Mouse (Mus musculus) liver, embryonic 11.5 days (tissue): ENCODE measurements around the gene Rnf133. TPM values are rescaled to one million over a fixed set of nuclear protein-coding genes. Genes with fewer than 3 reads are reported as not detected.

Experiments used
- ATAC-seq: fragments of 200-750 bp; cut with Nextera tagmentation; replicated peaks from 2 replicates; pipeline ENCODE4 v1.8.0; 2017; ENCODE audit warnings: moderate number of reproducible peaks, mild to moderate bottlenecking, moderate TSS enrichment, moderate library complexity; ENCODE audit not compliant: low FRiP score
- DNase-seq: peaks from one replicate; pipeline ENCODE4 v3.0.0-alpha.2; 2017; ENCODE audit warnings: low spot score
- H3K27ac ChIP-seq: fragments of 300-500 bp; sonication (generic); 2 replicates; pipeline ENCODE4 v1.5.1; 2014; ENCODE audit warnings: mild to moderate bottlenecking, low read depth, low read length, control low read depth
- H3K27me3 ChIP-seq: fragments of 300-500 bp; sonication (generic); replicated peaks from 2 replicates; pipeline ENCODE4 v1.6.1; 2014; ENCODE audit warnings: low read length, mixed read lengths; ENCODE audit not compliant: control insufficient read depth, insufficient read depth
- H3K36me3 ChIP-seq: fragments of 300-500 bp; sonication (generic); 2 replicates; pipeline ENCODE4 v1.6.1; 2014; ENCODE audit warnings: mild to moderate bottlenecking, low read length, moderate library complexity, mixed read lengths; ENCODE audit not compliant: control insufficient read depth, insufficient read depth
- H3K4me1 ChIP-seq: fragments of 300-500 bp; sonication (generic); replicated peaks from 2 replicates; pipeline ENCODE4 v1.6.1; 2014; ENCODE audit warnings: low read length, mixed read lengths; ENCODE audit not compliant: control insufficient read depth, insufficient read depth
- H3K4me2 ChIP-seq: fragments of 300-500 bp; sonication (generic); 2 replicates; pipeline ENCODE4 v1.6.1; 2014; ENCODE audit warnings: mild to moderate bottlenecking, control low read depth, moderate library complexity
- H3K4me3 ChIP-seq: fragments of 300-500 bp; sonication (generic); 2 replicates; pipeline ENCODE4 v1.5.1; 2014; ENCODE audit warnings: low read depth, low read length, control low read depth
- H3K9ac ChIP-seq: fragments of 300-500 bp; sonication (generic); 2 replicates; pipeline ENCODE4 v1.6.1; 2014; ENCODE audit warnings: low read depth, low read length, control low read depth
- H3K9me3 ChIP-seq: fragments of 300-500 bp; sonication (generic); 2 replicates; pipeline ENCODE4 v1.6.1; 2016; ENCODE audit warnings: low read length, inconsistent platforms, mixed read lengths; ENCODE audit not compliant: control insufficient read depth
- WGBS: fragments of 180-500 bp; shearing (Covaris S2); extraction: QIAGEN DNeasy Blood & Tissue Kit; methylation state at CpG from one replicate; pipeline ENCODE4 v1.1.7; 2014; 5-methylcytosine and 5-hydroxymethylcytosine counted together
- polyA plus RNA-seq: library from polyadenylated mRNA; unstranded; fragments of >200 nt; fragmentation: Nextera tagmentation; extraction: Ambion mirVana; gene quantifications from 2 replicates; pipeline ENCODE4 v1.2.1, GENCODE M21; 2014

The Rnf133 gene
- polyA plus RNA-seq = not detected in 2 replicates

- 84% methylated on average over 2 of the region's 2 CpGs for WGBS
- no peak within 1 kb of the TSS for H3K4me2 ChIP-seq
- H3K36me3 ChIP-seq = no peaks in the 10 kb centered on the region
- H3K27ac ChIP-seq = no peak within 1 kb of the TSS
- H3K27me3 ChIP-seq = no peaks in the 10 kb centered on the region
- H3K9me3 ChIP-seq = no peaks in the 10 kb centered on the region
- no peak for DNase-seq
- H3K4me3 ChIP-seq = no peak within 1 kb of the TSS
- H3K9ac ChIP-seq = no peak within 1 kb of the TSS
- no peak for ATAC-seq
- H3K4me1 ChIP-seq = no peaks in the 10 kb centered on the region
Observed at GRCm38 (mm10) chr6:23650205-23650604, at the start of gene Rnf133. Gene Rnf133, minus strand, starts transcription at chr6:23650305.

- DNase-seq (no peak), ATAC-seq (no peak)
- no peak overlapping the region for H3K4me3 ChIP-seq
- WGBS = 56% methylated on average over 1 of the region's 1 CpGs
- no peaks in the 10 kb centered on the region for H3K27me3 ChIP-seq
- no peaks in the 10 kb centered on the region for H3K9me3 ChIP-seq
- no peaks in the 10 kb centered on the region for H3K36me3 ChIP-seq
- no peak overlapping the region for H3K4me2 ChIP-seq
- no peak overlapping the region for H3K27ac ChIP-seq
- no peaks in the 10 kb centered on the region for H3K4me1 ChIP-seq
- H3K9ac ChIP-seq = no peak overlapping the region
Observed at GRCm38 (mm10) chr6:23678172-23678571, 28.1 kb upstream of the Rnf133 start.

GRCm38 (mm10) chr6:23655036-23655435 is 4.9 kb upstream of the Rnf133 start, which contains the start of gene Rnf148:
Gene Rnf148, minus strand, starts transcription at chr6:23655136.
- no peaks in the 10 kb centered on the region for H3K9me3 ChIP-seq
- no peak within 1 kb of the TSS for H3K9ac ChIP-seq
- H3K4me3 ChIP-seq = no peak within 1 kb of the TSS
- H3K27me3 ChIP-seq = no peaks in the 10 kb centered on the region
- DNase-seq (no peak), ATAC-seq (no peak)
- H3K4me1 ChIP-seq = no peaks in the 10 kb centered on the region
- H3K27ac ChIP-seq = no peak within 1 kb of the TSS
- H3K4me2 ChIP-seq = no peak within 1 kb of the TSS
- WGBS = 88% methylated on average over 2 of the region's 2 CpGs
- H3K36me3 ChIP-seq = no peaks in the 10 kb centered on the region

- no peak overlapping the region for H3K27ac ChIP-seq
- H3K4me2 ChIP-seq = no peak overlapping the region
- H3K9me3 ChIP-seq = no peaks in the 10 kb centered on the region
- H3K9ac ChIP-seq = no peak overlapping the region
- H3K4me3 ChIP-seq = no peak overlapping the region
- H3K4me1 ChIP-seq = no peaks in the 10 kb centered on the region
- H3K27me3 ChIP-seq = no peaks in the 10 kb centered on the region
- no peaks in the 10 kb centered on the region for H3K36me3 ChIP-seq
- WGBS = 48% methylated on average over 8 of the region's 8 CpGs
- DNase-seq = no peak
- ATAC-seq = no peak
Observed at GRCm38 (mm10) chr6:23648732-23649131, 1.4 kb downstream of the Rnf133 start.

- no peak overlapping the region for H3K9ac ChIP-seq
- H3K4me2 ChIP-seq = no peak overlapping the region
- DNase-seq (no peak), ATAC-seq (no peak)
- no peaks in the 10 kb centered on the region for H3K9me3 ChIP-seq
- WGBS = 79% methylated on average over 7 of the region's 7 CpGs
- H3K4me1 ChIP-seq = no peaks in the 10 kb centered on the region
- no peak overlapping the region for H3K27ac ChIP-seq
- H3K36me3 ChIP-seq = no peaks in the 10 kb centered on the region
- H3K4me3 ChIP-seq = no peak overlapping the region
- H3K27me3 ChIP-seq = no peaks in the 10 kb centered on the region
Observed at GRCm38 (mm10) chr6:23647627-23648247, 2.4 kb downstream of the Rnf133 start.

- no peak for ATAC-seq
- Histone ChIP-seq H3K36me3 (no peaks in the 10 kb centered on the region), H3K27ac (no peak overlapping the region), H3K27me3 (no peaks in the 10 kb centered on the region), H3K9me3 (no peaks in the 10 kb centered on the region), H3K4me2 (no peak overlapping the region), H3K4me3 (no peak overlapping the region), H3K9ac (no peak overlapping the region), H3K4me1 (no peaks in the 10 kb centered on the region)
- no peak for DNase-seq
- WGBS = 62% methylated on average over 3 of the region's 3 CpGs
Observed at GRCm38 (mm10) chr6:23637081-23637480, 13.0 kb downstream of the Rnf133 start.

- H3K36me3 ChIP-seq = no peaks in the 10 kb centered on the region
- DNase-seq = no peak
- no peaks in the 10 kb centered on the region for H3K27me3 ChIP-seq
- H3K4me1 ChIP-seq = no peaks in the 10 kb centered on the region
- no peak for ATAC-seq
- H3K4me2 ChIP-seq = no peak overlapping the region
- no peak overlapping the region for H3K9ac ChIP-seq
- no peaks in the 10 kb centered on the region for H3K9me3 ChIP-seq
- 85% methylated on average over 3 of the region's 3 CpGs for WGBS
- no peak overlapping the region for H3K4me3 ChIP-seq
- H3K27ac ChIP-seq = no peak overlapping the region
Observed at GRCm38 (mm10) chr6:23635208-23635607, 14.9 kb downstream of the Rnf133 start.

- no peaks in the 10 kb centered on the region for H3K36me3 ChIP-seq
- DNase-seq = no peak
- H3K27ac ChIP-seq = no peak overlapping the region
- no peaks in the 10 kb centered on the region for H3K9me3 ChIP-seq
- H3K4me2 ChIP-seq = no peak overlapping the region
- 82% methylated on average over 9 of the region's 9 CpGs for WGBS
- ATAC-seq = no peak
- no peak overlapping the region for H3K4me3 ChIP-seq
- H3K4me1 ChIP-seq = no peaks in the 10 kb centered on the region
- H3K27me3 ChIP-seq = no peaks in the 10 kb centered on the region
- no peak overlapping the region for H3K9ac ChIP-seq
Observed at GRCm38 (mm10) chr6:23634016-23634415, 16.1 kb downstream of the Rnf133 start.

- no peak overlapping the region for H3K9ac ChIP-seq
- no peak overlapping the region for H3K27ac ChIP-seq
- no peak for DNase-seq
- H3K4me1 ChIP-seq = no peaks in the 10 kb centered on the region
- ATAC-seq = no peak
- no peaks in the 10 kb centered on the region for H3K9me3 ChIP-seq
- no peak overlapping the region for H3K4me3 ChIP-seq
- WGBS = 38% methylated on average over 4 of the region's 4 CpGs
- H3K4me2 ChIP-seq = no peak overlapping the region
- no peaks in the 10 kb centered on the region for H3K36me3 ChIP-seq
- no peaks in the 10 kb centered on the region for H3K27me3 ChIP-seq
Observed at GRCm38 (mm10) chr6:23630465-23630864, 19.6 kb downstream of the Rnf133 start.
